Mouse (Mus musculus): Measurements from ENCODE around the gene Med26. TPM values are rescaled to one million over a fixed set of nuclear protein-coding genes. Genes with fewer than 3 reads are reported as not detected.
A peak's percentile ranks its signal among the peaks of the same experiment; 100 is the strongest.

The Med26 gene
- polyA plus RNA-seq, 1 experiment = 7.6 TPM

- H3K27me3 ChIP-seq (ENCODE audit: control insufficient read depth, insufficient read depth, insufficient read length) = no peaks in the 10 kb centered on the region
- peaks cover 62% of the 10 kb centered on the region for H3K79me2 ChIP-seq (ENCODE audit: control insufficient read depth, insufficient read depth)
- peaks cover 6% of the 10 kb centered on the region for H3K36me3 ChIP-seq (ENCODE audit: control insufficient read depth, insufficient read depth)
- H3K4me2 ChIP-seq (ENCODE audit: low read depth) = no peak overlapping the region
- no peak overlapping the region for H3K4me3 ChIP-seq
- TF ChIP-seq USF1 (IDR thresholded peaks at IDR 0.05; ENCODE audit: low read depth) = no peak
- TF ChIP-seq TCF12 (IDR thresholded peaks at IDR 0.05; ENCODE audit: insufficient read depth, poor library complexity, severe bottlenecking) = no peak
- TF ChIP-seq MYOG (IDR thresholded peaks at IDR 0.05; ENCODE audit: control insufficient read depth in 1 of 3, insufficient read depth in 1 of 3, insufficient read length in 2 of 3, low read depth in 2 of 3) = no peak
- no peak for TF ChIP-seq MAX (IDR thresholded peaks at IDR 0.05; ENCODE audit: low read depth)
- no peak for TF ChIP-seq E2F4 (IDR thresholded peaks at IDR 0.05; ENCODE audit: insufficient read depth)
- TF ChIP-seq POLR2A (IDR thresholded peaks at IDR 0.05; ENCODE audit: insufficient read length, low read depth) = no peak
- no peak for TF ChIP-seq REST (IDR thresholded peaks at IDR 0.05; ENCODE audit: insufficient read depth, insufficient read length)
- TF ChIP-seq POLR2AphosphoS2 (IDR thresholded peaks at IDR 0.05; ENCODE audit: insufficient read length, low read depth) = no peak
- H3ac ChIP-seq (ENCODE audit: control insufficient read depth, insufficient read length) = no peak overlapping the region
Measured at GRCm38 (mm10) chr8:72496217-72496616, 51.9 kb downstream of the Med26 start.

GRCm38 (mm10) chr8:72495411-72496111, 52.5 kb downstream of the Med26 start:
- Histone ChIP-seq H3ac (ENCODE audit: control insufficient read depth, insufficient read length) (no peak overlapping the region), H3K27me3 (ENCODE audit: control insufficient read depth, insufficient read depth, insufficient read length) (no peaks in the 10 kb centered on the region), H3K4me2 (ENCODE audit: low read depth) (no peak overlapping the region), H3K79me2 (ENCODE audit: control insufficient read depth, insufficient read depth) (peaks cover 60% of the 10 kb centered on the region), H3K4me3 (no peak overlapping the region), H3K36me3 (ENCODE audit: control insufficient read depth, insufficient read depth) (peaks cover 6% of the 10 kb centered on the region)
- TF ChIP-seq SRF (IDR thresholded peaks at IDR 0.05; ENCODE audit: control insufficient read depth, insufficient read length, low read depth) (no peak), REST (IDR thresholded peaks at IDR 0.05; ENCODE audit: insufficient read depth, insufficient read length) (no peak), TCF3 (IDR thresholded peaks at IDR 0.05; ENCODE audit: insufficient read length, low read depth) (no peak), POLR2A (IDR thresholded peaks at IDR 0.05; ENCODE audit: insufficient read length, low read depth) (no peak), USF1 (IDR thresholded peaks at IDR 0.05; ENCODE audit: low read depth) (no peak), CEBPB (IDR thresholded peaks at IDR 0.05; ENCODE audit: insufficient read depth, poor library complexity, severe bottlenecking) (no peak), TCF12 (IDR thresholded peaks at IDR 0.05; ENCODE audit: insufficient read depth, poor library complexity, severe bottlenecking) (no peak), E2F4 (IDR thresholded peaks at IDR 0.05; ENCODE audit: insufficient read depth) (no peak), MAX (IDR thresholded peaks at IDR 0.05; ENCODE audit: low read depth) (no peak), MYOG (IDR thresholded peaks at IDR 0.05; ENCODE audit: control insufficient read depth in 1 of 3, insufficient read depth in 1 of 3, insufficient read length in 2 of 3, low read depth in 2 of 3) (no peak), POLR2AphosphoS2 (IDR thresholded peaks at IDR 0.05; ENCODE audit: insufficient read length, low read depth) (no peak)

GRCm38 (mm10) chr8:72493381-72493780, 54.7 kb downstream of the Med26 start:
- peaks cover 50% of the 10 kb centered on the region for H3K79me2 ChIP-seq (ENCODE audit: control insufficient read depth, insufficient read depth)

GRCm38 (mm10) chr8:72492622-72493081, 55.4 kb downstream of the Med26 start:
- Histone ChIP-seq H3ac (ENCODE audit: control insufficient read depth, insufficient read length) (peak overlapping the region; percentile 71), H3K36me3 (ENCODE audit: control insufficient read depth, insufficient read depth) (peaks cover 6% of the 10 kb centered on the region), H3K4me2 (ENCODE audit: low read depth) (peak overlapping the region; percentile 74), H3K79me2 (ENCODE audit: control insufficient read depth, insufficient read depth) (peaks cover 44% of the 10 kb centered on the region), H3K4me3 (peak overlapping the region; percentile 50), H3K27me3 (ENCODE audit: control insufficient read depth, insufficient read depth, insufficient read length) (no peaks in the 10 kb centered on the region)
- TF ChIP-seq E2F4 (IDR thresholded peaks at IDR 0.05; ENCODE audit: insufficient read depth) (no peak), POLR2A (IDR thresholded peaks at IDR 0.05; ENCODE audit: insufficient read length, low read depth) (peak; percentile 52), SRF (IDR thresholded peaks at IDR 0.05; ENCODE audit: control insufficient read depth, insufficient read length, low read depth) (peak; percentile 85), TCF3 (IDR thresholded peaks at IDR 0.05; ENCODE audit: insufficient read length, low read depth) (no peak), MAX (IDR thresholded peaks at IDR 0.05; ENCODE audit: low read depth) (no peak), MYOG (IDR thresholded peaks at IDR 0.05; ENCODE audit: control insufficient read depth in 1 of 3, insufficient read depth in 1 of 3, insufficient read length in 2 of 3, low read depth in 2 of 3) (no peak), TCF12 (IDR thresholded peaks at IDR 0.05; ENCODE audit: insufficient read depth, poor library complexity, severe bottlenecking) (no peak), REST (IDR thresholded peaks at IDR 0.05; ENCODE audit: insufficient read depth, insufficient read length) (no peak), CEBPB (IDR thresholded peaks at IDR 0.05; ENCODE audit: insufficient read depth, poor library complexity, severe bottlenecking) (no peak), USF1 (IDR thresholded peaks at IDR 0.05; ENCODE audit: low read depth) (no peak), MYOD1 (IDR thresholded peaks at IDR 0.05; ENCODE audit: control insufficient read depth in 1 of 3, insufficient read length in 2 of 3, low read depth in 2 of 3) (peak in 1 of 3 experiments; percentile 1), POLR2AphosphoS2 (IDR thresholded peaks at IDR 0.05; ENCODE audit: insufficient read length, low read depth) (peak; percentile 72)

More at GRCm38 (mm10) chr8:72493381-72493780, 54.7 kb downstream of the Med26 start:
- H3K4me3 ChIP-seq = peak overlapping the region; percentile 50
- peaks cover 6% of the 10 kb centered on the region for H3K36me3 ChIP-seq (ENCODE audit: control insufficient read depth, insufficient read depth)
- H3K27me3 ChIP-seq (ENCODE audit: control insufficient read depth, insufficient read depth, insufficient read length) = no peaks in the 10 kb centered on the region
- TF ChIP-seq REST (IDR thresholded peaks at IDR 0.05; ENCODE audit: insufficient read depth, insufficient read length) (no peak), SRF (IDR thresholded peaks at IDR 0.05; ENCODE audit: control insufficient read depth, insufficient read length, low read depth) (no peak), POLR2AphosphoS2 (IDR thresholded peaks at IDR 0.05; ENCODE audit: insufficient read length, low read depth) (no peak), MAX (IDR thresholded peaks at IDR 0.05; ENCODE audit: low read depth) (no peak)
- peak overlapping the region; percentile 71 for H3ac ChIP-seq (ENCODE audit: control insufficient read depth, insufficient read length)
- peak overlapping the region; percentile 74 for H3K4me2 ChIP-seq (ENCODE audit: low read depth)
